22 mouse cellular contexts compared by ENCODE assay signal in genomic region chr9:60748191-60748590, GRCm38 (mm10).
"Had no signal": no experiment of that assay in that cellular context is flagged by ENCODE, and none has a peak within 500 bp of the region (broad histone marks: within the 10 kb centered on the region; RNA-seq: fewer than 3 reads in every experiment).

No protein-coding gene starts in this region.

- H3K4me2 ChIP-seq: lung, embryonic 15.5 days; midbrain, embryonic 11.5 days; midbrain, embryonic 13.5 days; midbrain, embryonic 15.5 days; neural tube, embryonic 13.5 days; neural tube, embryonic 15.5 days had no signal

- H3K36me3 ChIP-seq: lung, embryonic 15.5 days; midbrain, embryonic 13.5 days; midbrain, embryonic 15.5 days; neural tube, embryonic 13.5 days; neural tube, embryonic 15.5 days had no signal

- H3K27ac ChIP-seq: lung, embryonic 15.5 days; macrophage; midbrain, embryonic 13.5 days; midbrain, embryonic 15.5 days; neural tube, embryonic 13.5 days; neural tube, embryonic 15.5 days had no signal

- H3K9me3 ChIP-seq: lung, embryonic 15.5 days; midbrain, embryonic 15.5 days; neural tube, embryonic 13.5 days; neural tube, embryonic 15.5 days had no signal

- H3K9ac ChIP-seq: liver, postnatal 0 days; lung, embryonic 15.5 days; midbrain, embryonic 13.5 days; midbrain, embryonic 15.5 days; neural tube, embryonic 13.5 days; neural tube, embryonic 15.5 days had no signal

- DNase-seq: liver, postnatal 0 days; lung, adult 2 months; lung, postnatal 14 days; lung, postnatal 36 days; retina, postnatal 1 day; right cerebral cortex, adult 18-20 months; right cerebral cortex, postnatal 25 days; right cerebral cortex, postnatal 4 days; spleen, adult 18-20 months; thymus, adult 18-20 months; thymus, postnatal 14 days; thymus, postnatal 36 days had no signal

- ATAC-seq: liver, postnatal 0 days; lung, postnatal 0 days; midbrain, embryonic 13.5 days; midbrain, embryonic 15.5 days had no signal

- H3K4me1 ChIP-seq: midbrain, embryonic 13.5 days; midbrain, embryonic 15.5 days had no signal

- H3K4me3 ChIP-seq: lung, embryonic 15.5 days; megakaryocyte, embryonic 14.5 days; midbrain, embryonic 13.5 days; midbrain, embryonic 15.5 days; myocyte; neural tube, embryonic 13.5 days; neural tube, embryonic 15.5 days had no signal

- H3K27me3 ChIP-seq: lung, embryonic 15.5 days; midbrain, embryonic 13.5 days; midbrain, embryonic 15.5 days; neural tube, embryonic 13.5 days; neural tube, embryonic 15.5 days had no signal
